Mouse (Mus musculus) urinary bladder, adult 2 months (tissue): ENCODE results near the gene Raf1. TPM values are rescaled to one million over a fixed set of nuclear protein-coding genes. Genes with fewer than 3 reads are reported as not detected.

ENCODE experiments used
- DNase-seq: peaks from one replicate; pipeline ENCODE4 v3.0.0; 2022; ENCODE audit warnings: low spot score
- polyA plus RNA-seq: library from polyadenylated mRNA; depleted of rRNA; stranded (reverse); fragments of >200 nt; gene quantifications from 2 replicates; pipeline ENCODE4 v1.2.3, GENCODE M21; 2012

Raf1 gene
- polyA plus RNA-seq, 1 experiment: 120 TPM

DNA sequence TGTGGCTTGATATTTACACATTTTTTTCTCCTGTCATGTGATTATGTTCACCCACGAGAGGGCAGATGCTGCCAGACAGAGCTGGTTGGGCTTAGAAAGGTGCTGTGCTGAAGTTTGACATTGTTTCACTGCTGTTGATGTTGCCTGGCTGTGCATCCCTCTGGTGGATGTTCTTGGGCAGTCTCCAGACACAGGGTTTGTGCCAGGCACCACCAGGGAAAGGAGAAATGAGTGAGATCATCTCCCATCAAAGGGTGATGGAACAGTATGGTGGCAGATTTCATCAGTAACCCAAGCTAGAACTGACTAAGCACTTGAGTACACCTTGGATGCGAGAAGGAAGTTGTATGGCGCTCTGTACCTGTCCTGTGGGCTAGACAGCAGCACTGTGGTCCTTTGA, 60.5 kb downstream of the Raf1 start:
- no peak for DNase-seq

DNA sequence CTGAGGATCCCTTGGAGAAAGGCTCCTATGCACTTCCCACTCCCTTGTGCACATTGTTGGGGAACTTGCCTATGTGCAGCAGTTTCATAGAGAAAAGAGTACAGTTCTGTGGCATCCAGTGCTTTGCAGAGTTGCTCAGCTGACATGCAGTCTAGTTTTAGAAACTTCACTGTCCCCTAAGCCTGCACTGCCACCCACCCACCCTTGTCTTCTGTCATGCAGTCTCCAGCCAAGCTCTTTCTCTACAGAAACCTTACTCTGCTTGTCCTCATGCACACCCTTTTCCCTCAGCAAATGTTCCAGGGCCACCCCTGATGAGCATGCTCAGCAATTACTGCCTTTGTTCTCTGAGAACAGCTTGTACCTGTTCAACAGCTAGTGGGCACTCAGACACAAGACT, 62.6 kb downstream of the Raf1 start:
- DNase-seq: no peak

DNA sequence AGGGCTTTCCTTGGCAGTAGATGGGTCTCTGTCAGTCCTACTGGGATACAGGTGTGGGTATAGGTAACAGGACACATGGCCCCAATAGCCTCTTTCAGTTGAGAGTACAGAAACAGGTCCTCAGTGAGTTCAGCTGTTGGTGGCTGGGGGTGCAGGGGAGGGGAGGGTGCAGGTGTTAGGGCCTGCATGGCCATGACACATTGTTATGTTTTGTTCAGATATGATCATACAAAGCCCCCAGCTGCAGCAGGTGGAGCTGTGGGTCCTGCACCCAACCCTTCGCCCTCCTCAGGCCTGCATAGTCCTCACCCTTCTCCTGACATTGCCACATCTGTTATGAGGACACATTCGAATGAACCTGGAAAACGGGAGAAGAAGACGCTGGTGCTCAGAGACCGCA, 66.1 kb downstream of the Raf1 start:
- DNase-seq: no peak

DNA sequence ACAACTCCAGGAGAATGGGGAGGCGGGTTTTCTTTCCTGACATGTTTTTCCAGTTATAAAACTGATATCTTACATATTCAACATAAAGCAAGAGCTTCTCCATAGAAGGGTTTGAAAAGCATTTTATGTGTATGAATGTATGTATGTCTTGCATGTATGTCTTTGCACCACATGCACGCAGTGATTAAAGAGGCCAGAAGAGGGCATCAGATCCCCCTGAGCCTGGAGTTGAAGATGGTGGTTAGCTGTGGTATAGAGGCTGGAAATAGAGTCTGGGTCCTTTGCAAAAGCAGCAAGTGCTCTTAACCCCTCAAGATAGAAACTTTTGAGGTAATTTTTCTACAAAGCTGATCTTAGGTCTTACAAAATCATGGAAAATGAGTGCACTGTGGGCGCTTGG, 67.3 kb downstream of the Raf1 start:
- no peak for DNase-seq

DNA sequence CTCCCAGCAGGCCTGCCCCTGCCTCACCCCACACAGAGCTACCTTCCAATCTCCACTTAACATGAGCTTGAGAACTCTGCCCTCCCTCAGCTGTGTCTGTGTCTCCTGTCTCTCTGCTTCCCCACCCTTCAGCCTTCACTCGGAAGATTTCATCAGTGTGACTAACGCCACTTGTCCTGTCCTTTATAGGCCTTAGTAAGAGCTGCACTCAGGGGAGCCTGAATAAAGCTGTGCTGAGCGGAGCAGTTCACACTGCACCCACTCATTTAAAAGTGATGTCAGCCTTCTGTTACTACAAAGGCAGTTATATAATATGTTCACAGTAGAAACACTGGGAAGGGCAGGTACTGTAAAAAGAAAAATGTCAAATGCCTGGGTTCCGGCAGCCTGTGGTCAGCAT, 69.0 kb downstream of the Raf1 start:
- DNase-seq: no peak

DNA sequence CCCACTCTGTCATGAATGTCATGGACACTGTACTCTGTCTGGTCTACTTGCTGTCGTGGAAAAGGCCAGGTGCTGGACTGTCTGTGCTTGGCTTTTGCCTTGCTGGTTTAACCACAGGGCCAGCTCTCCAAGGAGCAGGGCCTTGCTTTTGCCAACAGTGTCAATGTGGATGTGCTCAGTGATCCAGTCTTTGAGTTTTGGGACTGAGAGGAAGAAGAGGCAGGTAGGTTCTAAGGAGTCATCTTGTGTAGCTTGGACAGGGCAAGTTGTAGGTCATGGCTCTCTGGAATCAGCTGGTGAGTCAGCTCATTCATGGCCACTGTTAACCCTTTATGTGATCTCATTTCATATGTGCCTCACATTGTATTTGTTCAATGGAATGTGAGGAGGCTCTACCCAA, 70.0 kb downstream of the Raf1 start:
- no peak for DNase-seq

DNA sequence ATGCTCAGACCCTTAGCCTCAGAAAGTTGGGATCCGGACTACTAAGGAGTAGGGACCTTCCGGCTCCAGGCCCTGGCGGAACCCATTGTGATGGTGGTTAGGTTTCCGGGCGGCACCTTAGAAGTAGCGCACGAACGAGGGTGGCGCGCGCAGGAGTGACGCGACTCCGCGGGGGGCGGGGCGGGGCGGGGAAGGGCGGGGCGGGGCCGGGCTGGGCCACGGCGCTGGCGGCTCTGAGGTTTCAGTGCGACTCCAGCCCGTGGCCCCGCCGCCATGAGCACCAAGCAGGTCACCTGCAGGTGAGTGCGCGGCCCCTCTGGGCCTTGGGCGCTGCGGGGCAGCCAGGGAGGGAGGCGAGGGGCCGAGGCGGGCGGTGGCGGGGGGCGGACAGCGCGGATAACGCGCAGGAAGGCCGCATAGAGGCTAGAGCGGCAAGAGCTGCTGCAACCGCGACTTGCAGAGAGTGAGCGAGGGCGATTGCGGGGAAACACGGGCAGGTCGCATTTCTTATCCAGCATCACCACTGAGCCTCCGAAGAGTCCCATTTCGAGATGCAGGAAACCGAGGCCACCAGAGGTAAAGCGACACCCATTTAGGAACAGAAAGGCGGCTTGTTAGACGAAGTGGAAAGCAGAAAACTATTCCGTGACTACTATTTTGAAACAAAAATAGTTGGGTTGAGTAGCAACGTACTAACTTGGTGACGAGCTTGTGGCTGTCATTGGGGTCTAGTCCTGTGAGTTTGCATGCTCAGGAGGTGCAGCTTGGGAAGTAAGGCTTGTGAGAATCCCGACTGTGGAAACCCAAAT, 74.5 kb downstream of the Raf1 start, which contains the start of gene Mkrn2:
TSS of gene Mkrn2 (plus strand) at position 188 of the 809 bp plus-strand sequence.
- DNase-seq: peak; percentile 76

DNA sequence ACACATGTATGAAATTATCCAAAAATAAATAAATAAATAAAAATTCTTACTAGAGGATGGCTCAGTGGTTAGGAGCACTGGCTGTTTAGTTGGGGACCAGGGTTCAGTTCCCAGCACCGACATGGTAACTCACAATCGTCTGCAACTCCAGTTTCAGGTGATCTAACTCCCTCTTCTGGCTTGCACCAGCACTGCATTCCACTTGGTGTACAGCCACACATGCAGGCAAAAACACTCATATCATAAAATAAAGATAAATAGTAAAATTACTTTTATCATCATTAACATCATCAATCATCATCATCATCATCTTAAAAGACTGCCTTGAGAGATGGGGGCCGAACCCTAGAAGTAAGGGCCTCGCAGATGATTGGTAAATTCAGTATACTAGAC, 75.1 kb downstream of the Raf1 start:
- DNase-seq: no peak

DNA sequence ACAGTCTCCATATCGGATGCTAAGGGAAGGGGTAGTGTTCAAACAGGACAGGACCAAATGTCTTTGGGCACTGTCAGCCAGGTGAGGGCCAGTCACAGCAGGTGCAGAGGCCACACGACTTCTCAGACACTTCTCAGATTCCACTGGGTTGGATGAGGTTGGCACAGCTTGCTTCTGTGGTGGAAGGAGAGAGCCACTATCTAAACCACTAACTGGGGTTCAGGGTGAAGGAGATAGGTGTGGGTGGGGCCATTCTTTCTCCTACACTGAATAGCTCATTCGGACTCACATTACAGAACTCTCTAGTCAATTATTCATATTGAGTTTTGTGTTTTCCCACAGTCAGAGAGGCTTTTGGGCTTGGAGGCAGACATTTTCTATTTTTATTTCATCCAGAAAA, 80.8 kb downstream of the Raf1 start:
- DNase-seq: no peak

DNA sequence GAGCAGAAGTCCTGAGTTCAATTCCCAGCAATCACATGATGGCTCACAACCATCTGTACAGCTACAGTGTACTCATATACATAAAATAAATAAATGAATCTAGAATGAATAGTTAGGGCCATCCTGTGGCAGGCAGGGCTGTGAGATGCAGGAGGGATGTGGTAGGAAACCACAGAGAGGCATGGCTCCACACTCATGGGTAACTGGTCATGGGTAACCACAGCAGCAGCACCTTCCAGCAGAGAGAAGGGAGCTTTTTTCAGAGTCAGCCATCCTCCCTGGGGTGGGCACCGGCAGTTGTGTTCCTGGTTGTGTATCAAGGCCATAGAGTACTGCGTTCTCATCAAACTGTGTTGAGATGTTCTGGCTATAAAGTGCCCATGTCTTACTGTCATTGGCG, 82.0 kb downstream of the Raf1 start:
- DNase-seq: no peak

DNA sequence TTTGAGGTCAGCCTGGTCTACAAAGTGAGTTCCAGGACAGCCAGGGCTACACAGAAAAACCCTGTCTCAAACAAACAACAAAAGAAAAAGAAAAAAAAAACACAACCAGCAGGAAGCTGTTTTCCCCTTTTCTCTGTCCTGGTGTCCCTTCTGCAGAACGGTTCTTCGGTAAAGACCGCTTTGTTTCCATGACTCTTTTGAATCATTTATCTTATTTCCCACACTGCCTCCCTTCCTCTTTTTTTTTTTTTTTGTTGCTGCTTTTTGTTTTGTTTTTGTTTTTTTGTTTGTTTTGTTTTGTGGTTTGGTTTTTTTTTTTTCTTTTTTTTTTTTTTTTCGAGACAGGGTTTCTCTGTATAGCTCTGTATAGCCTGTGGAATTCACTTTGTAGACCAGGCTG, 83.2 kb downstream of the Raf1 start:
- DNase-seq: no peak

DNA sequence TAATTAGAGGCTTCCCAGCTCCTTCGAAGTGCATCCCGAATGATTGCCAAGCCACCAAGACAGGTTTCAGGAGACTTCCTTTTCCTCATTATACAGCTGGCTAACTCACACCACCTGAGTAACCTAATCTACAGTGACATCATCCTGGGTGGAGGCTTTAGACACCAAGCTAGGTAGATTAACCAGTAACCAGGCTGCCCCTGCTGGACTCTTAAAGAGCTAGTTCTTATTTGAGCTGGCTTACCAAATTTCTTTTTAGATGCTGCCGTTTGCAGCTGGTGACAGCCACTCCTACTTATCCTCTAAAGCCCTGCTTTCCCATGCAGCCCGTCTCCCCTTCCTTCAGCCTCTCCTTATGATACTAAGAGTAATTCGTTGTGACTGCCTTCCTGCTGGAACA, 84.0 kb downstream of the Raf1 start, which contains the start of gene Mkrn2os:
TSS of gene Mkrn2os (minus strand) at position 119 of the 400 bp plus-strand sequence.
- no peak for DNase-seq

DNA sequence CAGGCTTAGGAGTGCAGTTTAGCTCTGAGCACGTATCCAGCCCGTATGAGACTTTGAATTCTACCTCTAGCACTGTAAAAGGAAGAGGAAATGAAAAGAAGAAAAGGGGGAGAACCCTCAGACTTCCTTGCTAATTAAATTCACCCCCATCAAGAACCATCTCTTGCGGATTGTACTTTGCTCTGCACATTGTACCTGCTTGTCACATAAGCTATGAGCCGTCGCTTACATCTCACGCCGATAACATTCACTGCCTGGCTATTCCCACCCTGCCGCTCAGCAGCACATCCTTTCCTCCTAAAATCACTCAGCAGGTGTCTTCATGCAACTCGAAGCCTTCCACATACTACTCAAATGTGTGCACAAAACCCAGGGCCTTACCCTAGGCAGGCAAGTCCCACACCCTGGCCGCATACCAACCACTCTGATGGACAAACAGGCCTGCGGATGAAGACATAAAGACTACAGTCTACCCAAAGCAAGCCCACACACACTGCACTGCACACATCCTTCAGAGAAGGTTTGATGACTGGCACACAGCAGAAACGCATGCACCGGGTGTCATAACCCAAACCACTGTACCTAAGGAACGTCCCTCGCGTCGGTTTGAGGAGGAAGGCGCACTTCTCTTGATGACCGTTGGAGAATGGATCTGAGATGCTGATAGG, 84.6 kb downstream of the Raf1 start:
- DNase-seq: no peak

DNA sequence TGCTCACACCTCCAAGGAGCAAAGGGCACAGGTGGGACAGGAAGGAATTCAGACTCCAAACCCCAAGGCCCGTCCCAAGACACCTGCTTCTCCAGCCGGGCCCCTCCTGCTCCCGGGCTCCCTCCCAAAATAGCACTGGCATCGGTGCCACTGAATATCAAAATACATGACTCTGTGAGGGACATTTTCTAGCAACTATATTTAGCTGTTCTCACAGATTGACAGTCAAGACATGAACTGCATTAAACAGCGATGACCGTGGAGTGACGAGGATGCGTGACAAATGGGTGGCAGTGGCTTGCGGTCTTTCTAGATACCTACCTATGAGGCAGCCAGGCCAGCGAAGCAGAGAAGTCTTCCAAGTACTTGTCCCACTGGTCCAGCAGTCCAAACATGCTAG, 90.1 kb downstream of the Raf1 start:
- no peak for DNase-seq

DNA sequence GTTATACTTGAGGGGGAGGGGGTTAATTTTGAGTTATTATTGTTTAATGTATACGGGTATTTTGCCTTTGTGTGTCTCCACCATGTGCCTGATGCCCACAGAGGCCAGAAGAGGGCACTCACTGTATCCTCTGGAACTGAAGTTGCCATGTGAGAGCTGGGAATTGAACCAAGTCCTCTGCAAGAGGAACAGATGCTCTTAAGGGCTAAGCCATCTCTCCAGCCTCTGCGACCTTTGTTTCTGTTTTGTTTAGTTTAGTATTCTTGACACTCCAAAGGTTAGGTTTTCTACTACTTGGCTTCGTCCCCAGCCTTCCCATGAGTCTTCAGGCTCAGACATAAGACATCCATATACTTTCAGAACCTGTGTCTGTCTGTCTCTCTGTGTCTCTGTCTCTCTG, 92.3 kb downstream of the Raf1 start:
- DNase-seq: no peak

DNA sequence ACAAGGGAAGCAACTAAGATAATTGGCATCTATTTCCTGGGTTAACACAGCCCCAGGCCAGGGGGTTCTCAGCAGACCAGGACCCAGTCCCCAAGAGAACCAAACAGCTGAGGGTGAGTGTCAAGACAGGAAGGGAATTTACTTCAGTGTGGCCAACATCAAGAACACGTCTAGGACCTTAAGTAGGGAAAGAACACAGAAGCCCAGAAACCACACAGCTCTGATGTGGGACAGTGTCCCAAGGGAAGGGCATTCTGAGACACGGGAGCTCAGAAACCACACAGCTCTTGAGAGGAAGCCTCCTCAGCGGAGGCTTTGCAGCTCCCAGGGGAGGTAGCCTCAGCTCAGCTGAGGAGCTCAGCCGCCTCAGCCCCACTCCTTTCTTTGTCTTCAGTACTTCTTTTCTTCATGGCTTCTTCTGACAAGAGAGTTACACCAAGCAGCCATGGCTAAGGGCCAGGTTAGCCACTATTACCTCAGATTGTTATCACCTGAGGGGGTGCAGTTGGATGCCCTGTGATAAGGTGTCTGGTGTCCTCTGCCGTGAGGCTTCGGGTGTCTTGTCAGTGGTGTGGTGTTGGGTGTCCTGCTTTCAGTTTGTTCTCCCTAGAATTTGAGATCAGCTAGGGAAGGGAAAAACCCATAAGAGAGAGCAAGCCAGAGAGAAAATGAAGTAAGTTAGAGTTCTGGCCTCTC, 92.9 kb downstream of the Raf1 start:
- DNase-seq: no peak

DNA sequence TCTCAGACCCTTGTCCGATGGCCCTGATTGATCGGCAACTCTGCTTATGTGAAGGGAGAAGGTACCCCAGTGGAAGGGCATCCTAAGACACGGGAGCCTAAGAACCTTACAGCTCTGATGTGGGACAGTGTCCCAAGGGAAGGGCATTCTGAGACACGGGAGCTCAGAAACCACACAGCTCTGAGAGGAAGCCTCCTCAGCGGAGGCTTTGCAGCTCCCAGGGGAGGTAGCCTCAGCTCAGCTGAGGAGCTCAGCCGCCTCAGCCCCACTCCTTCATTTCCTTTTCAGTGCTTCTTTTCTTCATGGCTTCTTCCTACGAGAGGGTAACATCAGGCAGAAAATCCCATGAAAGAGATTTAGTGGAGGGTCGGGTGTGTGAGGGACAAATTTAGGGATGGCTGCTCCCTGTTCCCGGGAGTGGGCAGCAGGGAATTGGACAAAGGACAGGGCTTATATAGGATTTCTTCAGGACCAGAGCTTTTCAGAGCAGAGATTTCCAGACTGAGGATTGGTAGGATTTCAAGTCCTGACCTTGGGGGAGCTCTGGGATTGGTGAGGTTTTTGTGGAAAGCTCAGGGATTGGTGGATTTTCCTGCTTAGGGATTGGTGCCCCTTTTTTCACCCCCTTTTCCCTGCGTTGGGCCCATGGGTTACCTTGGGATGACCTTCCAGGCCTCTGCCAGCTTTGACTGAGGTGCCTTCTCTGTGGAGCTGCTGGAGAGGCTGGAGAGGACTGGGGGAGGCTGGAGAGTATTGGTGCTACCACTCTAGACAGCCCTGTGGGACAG, 93.9 kb downstream of the Raf1 start:
- no peak for DNase-seq

DNA sequence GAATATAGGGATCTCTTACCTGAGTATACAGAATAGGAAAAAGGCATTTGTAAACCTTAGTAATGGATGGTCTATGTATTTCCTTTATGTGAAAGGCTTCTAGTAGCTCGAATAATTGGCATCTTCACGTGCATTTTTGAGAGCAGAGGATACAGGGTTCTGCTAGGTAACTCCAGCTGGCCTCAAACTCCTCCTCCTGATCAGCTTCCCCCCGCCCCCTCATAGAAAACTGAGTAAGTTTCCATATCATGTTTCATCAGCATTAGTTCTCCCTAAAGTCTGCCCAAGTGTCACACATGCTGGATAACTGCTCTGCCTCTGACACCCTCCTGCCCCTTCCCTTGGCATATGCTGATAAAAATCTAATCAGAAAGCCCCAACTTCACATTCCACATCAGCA, 95.6 kb downstream of the Raf1 start:
- no peak for DNase-seq

DNA sequence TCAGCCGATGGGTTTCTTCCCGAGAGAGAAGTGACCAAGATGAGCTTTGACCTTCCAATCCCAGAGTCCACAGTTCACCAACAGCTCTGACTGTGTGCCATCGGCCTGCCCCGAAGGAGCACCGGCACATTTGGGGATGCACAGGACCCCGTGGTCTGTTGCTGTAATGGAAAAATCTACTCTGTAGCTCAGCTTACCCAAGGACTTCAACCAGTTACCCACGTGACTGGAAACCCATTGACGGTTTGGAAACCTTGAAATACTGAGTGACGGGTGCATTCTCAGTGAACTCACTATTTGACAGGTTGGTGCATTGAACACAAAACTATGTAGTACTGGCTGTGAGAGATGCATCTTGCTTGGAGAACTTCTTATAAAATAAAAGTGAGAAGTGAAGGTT, 98.5 kb downstream of the Raf1 start:
- no peak for DNase-seq

DNA sequence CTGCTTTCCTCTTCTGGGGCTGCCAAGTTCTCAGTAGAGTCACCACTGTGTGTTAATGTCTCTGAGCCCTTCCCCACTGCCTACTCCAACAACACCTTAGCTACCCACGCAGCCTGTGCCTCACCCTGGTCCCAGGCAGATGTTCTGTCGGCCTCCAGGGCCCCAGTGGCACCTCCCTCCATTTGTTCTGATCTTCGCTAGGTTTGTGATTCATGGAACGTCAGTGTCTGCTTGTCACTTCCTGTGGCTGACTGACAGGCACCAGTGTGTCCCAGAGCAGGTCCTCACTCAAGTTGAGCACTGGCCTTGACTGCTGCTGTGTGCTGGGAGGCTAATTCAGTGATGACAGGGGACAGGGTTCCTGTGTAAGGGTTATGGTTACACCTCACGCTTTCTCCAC, 99.0 kb downstream of the Raf1 start:
- no peak for DNase-seq

DNA sequence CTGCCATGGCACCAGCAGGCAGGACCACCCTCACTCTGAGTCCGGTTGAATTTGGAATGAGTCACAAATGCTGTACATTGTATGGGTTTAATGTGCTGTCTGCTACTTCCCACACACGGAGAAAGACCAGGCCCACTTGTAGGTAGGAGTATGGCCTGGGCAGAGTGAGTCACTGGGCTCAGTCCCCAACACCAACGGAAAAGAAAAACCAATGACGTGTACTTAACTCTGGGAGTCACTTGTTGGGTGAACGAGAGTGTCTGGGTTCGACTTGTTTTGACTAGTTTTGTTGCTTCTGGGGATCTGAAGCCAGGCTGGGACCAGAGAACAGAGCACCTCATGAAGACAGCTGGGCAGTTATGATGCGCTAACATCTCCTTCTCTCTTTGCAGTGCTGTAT, 102.3 kb downstream of the Raf1 start:
- no peak for DNase-seq
